Mouse (Mus musculus) heart, adult 2 months (tissue): ENCODE data around the gene Pus7l.
"Not testable (repeated sequence)": the region's sequence is repeated elsewhere in the genome, so short reads cannot be mapped to it uniquely, and the experiment has no call there.

Experiments
- CTCF ChIP-seq: fragments of 200-600 bp; IDR thresholded peaks from 2 replicates; pipeline ENCODE4 v1.8.1; 2022; ENCODE audit warnings: antibody characterized with exemption, mild to moderate bottlenecking, moderate library complexity
- POLR2A ChIP-seq: fragments of 200-500 bp; IDR thresholded peaks from 2 replicates; pipeline ENCODE4 v1.6.1; 2011; ENCODE audit warnings: mild to moderate bottlenecking, low read depth, low read length, control low read depth; ENCODE audit not compliant: insufficient read depth

- not testable (repeated sequence) for TF ChIP-seq CTCF, POLR2A
Observed at GRCm38 (mm10) chr15:94488028-94488427, 55.3 kb downstream of the Pus7l start.
